Mouse (Mus musculus): Measurements from ENCODE around the gene Azin2. TPM values are rescaled to one million over a fixed set of nuclear protein-coding genes. Genes with fewer than 3 reads are reported as not detected.

Azin2 gene
- total RNA-seq, 2 experiments from 2014 or later: 2.2 to 2.6 TPM

- intact Hi-C loops (cut with DNase I): no loop called here
- DNase-seq: no peak
Observed at GRCm38 (mm10) chr4:128948137-128948674, 14.0 kb downstream of the Azin2 start.

GRCm38 (mm10) chr4:128947326-128947933 lies 14.8 kb downstream of the Azin2 start:
- DNase-seq: no peak
- intact Hi-C loops (cut with DNase I): no loop called here

- DNase-seq: no peak
- intact Hi-C loops (cut with DNase I): no loop called here
Observed at GRCm38 (mm10) chr4:128946736-128947135, 15.5 kb downstream of the Azin2 start.

GRCm38 (mm10) chr4:128942346-128942745 lies 19.9 kb downstream of the Azin2 start:
- no peak for DNase-seq
- intact Hi-C loops (cut with DNase I): no loop called here

GRCm38 (mm10) chr4:128935595-128935994 lies 26.6 kb downstream of the Azin2 start:
- intact Hi-C loops (cut with DNase I): no loop called here
- no peak for DNase-seq

- intact Hi-C loops (cut with DNase I): no loop called here
- no peak for DNase-seq
Observed at GRCm38 (mm10) chr4:128932783-128933182, 29.5 kb downstream of the Azin2 start.

GRCm38 (mm10) chr4:128924841-128925606 lies 37.2 kb downstream of the Azin2 start:
- intact Hi-C loops (cut with DNase I): no loop called here
- peak; percentile 58 for DNase-seq

- intact Hi-C loops (cut with DNase I): no loop called here
- DNase-seq: no peak
Observed at GRCm38 (mm10) chr4:128923603-128924002, 38.6 kb downstream of the Azin2 start.

- intact Hi-C loops (cut with DNase I): no loop called here
- no peak for DNase-seq
Observed at GRCm38 (mm10) chr4:128919106-128919505, 43.1 kb downstream of the Azin2 start.

GRCm38 (mm10) chr4:128918187-128918586 lies 44.1 kb downstream of the Azin2 start:
- intact Hi-C loops (cut with DNase I): no loop called here
- DNase-seq: no peak

- intact Hi-C loops (cut with DNase I): no loop called here
- DNase-seq: no peak
Observed at GRCm38 (mm10) chr4:128917756-128918155, 44.5 kb downstream of the Azin2 start.

- no peak for DNase-seq
- intact Hi-C loops (cut with DNase I): no loop called here
Observed at GRCm38 (mm10) chr4:128917119-128917518, 45.1 kb downstream of the Azin2 start.

GRCm38 (mm10) chr4:128913794-128914193 lies 48.4 kb downstream of the Azin2 start:
- no peak for DNase-seq
- intact Hi-C loops (cut with DNase I): no loop called here

GRCm38 (mm10) chr4:128912085-128912484 lies 50.2 kb downstream of the Azin2 start:
- intact Hi-C loops (cut with DNase I): no loop called here
- no peak for DNase-seq

- intact Hi-C loops (cut with DNase I): no loop called here
- no peak for DNase-seq
Observed at GRCm38 (mm10) chr4:128910276-128911063, 51.8 kb downstream of the Azin2 start.

- no peak for DNase-seq
- intact Hi-C loops (cut with DNase I): loop anchor here (2.0 kb wide), 1 partner anchor 177 kb away; no protein-coding TSS in a partner anchor
Observed at GRCm38 (mm10) chr4:128909378-128909831, 52.8 kb downstream of the Azin2 start.

- DNase-seq: no peak
- intact Hi-C loops (cut with DNase I): loop anchor here (2.0 kb wide), 1 partner anchor 178 kb away; no protein-coding TSS in a partner anchor
Observed at GRCm38 (mm10) chr4:128908586-128909377, 53.5 kb downstream of the Azin2 start.

- no peak for DNase-seq
- intact Hi-C loops (cut with DNase I): no loop called here
Observed at GRCm38 (mm10) chr4:128907238-128907968, 54.8 kb downstream of the Azin2 start.

GRCm38 (mm10) chr4:128906757-128907156 lies 55.5 kb downstream of the Azin2 start:
- no peak for DNase-seq
- intact Hi-C loops (cut with DNase I): no loop called here
